Mouse (Mus musculus): ENCODE data around the gene Rab23. TPM values are rescaled to one million over a fixed set of nuclear protein-coding genes. Genes with fewer than 3 reads are reported as not detected.
A peak's percentile ranks its signal among the peaks of the same experiment; 100 is the strongest.

The Rab23 gene
- polyA plus RNA-seq, 1 experiment from 2014 or later = 23.7 TPM

- Histone ChIP-seq H3K4me2 (ENCODE audit: low read length) (no peak overlapping the region), H3K36me3 (ENCODE audit: control insufficient read depth, insufficient read depth, low read length) (peaks cover 69% of the 10 kb centered on the region), H3K27me3 (replicated peaks; ENCODE audit: control insufficient read depth, insufficient read depth, low read length) (no peaks in the 10 kb centered on the region), H3K27ac (ENCODE audit: low read depth, low read length) (no peak overlapping the region), H3K4me3 (ENCODE audit: low read depth, low read length) (no peak overlapping the region), H3K9ac (ENCODE audit: low read length) (no peak overlapping the region), H3K4me1 (ENCODE audit: control insufficient read depth, insufficient read depth, low read length) (no peaks in the 10 kb centered on the region), H3K9me3 (replicated peaks; ENCODE audit: control insufficient read depth, low read length) (no peaks in the 10 kb centered on the region)
- 83% methylated on average over 1 of the region's 1 CpGs for WGBS
- no peak for ATAC-seq
- DNase-seq (ENCODE audit: low spot score) = no peak
These were observed 48.6 kb downstream of the Rab23 start for GRCm38 (mm10) chr1:33768091-33768787.

DNA sequence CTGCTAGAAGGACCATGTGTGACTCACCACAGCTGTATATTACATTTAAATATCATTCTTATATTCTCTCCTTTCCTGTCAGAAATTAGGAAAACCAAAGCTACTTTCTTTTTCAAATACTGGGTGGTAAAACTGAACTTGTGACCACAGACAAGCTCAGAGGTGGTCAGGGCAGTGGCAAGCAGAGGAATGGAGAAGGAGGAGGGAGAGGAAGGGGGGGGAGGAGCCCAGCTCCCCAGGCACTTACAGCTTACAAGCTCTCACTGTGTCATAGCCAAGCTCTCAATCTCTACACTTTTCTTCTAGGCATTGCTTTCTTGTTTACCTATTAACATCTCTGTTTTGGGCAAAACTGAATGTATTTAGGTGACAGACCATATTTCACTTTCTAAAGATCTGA, 49.1 kb downstream of the Rab23 start:
- no peak for DNase-seq (ENCODE audit: low spot score)
- Histone ChIP-seq H3K4me3 (ENCODE audit: low read depth, low read length) (no peak overlapping the region), H3K4me1 (ENCODE audit: control insufficient read depth, insufficient read depth, low read length) (no peaks in the 10 kb centered on the region), H3K27me3 (replicated peaks; ENCODE audit: control insufficient read depth, insufficient read depth, low read length) (no peaks in the 10 kb centered on the region), H3K4me2 (ENCODE audit: low read length) (no peak overlapping the region), H3K9ac (ENCODE audit: low read length) (no peak overlapping the region), H3K36me3 (ENCODE audit: control insufficient read depth, insufficient read depth, low read length) (peaks cover 69% of the 10 kb centered on the region), H3K9me3 (replicated peaks; ENCODE audit: control insufficient read depth, low read length) (no peaks in the 10 kb centered on the region), H3K27ac (ENCODE audit: low read depth, low read length) (no peak overlapping the region)
- ATAC-seq = no peak

DNA sequence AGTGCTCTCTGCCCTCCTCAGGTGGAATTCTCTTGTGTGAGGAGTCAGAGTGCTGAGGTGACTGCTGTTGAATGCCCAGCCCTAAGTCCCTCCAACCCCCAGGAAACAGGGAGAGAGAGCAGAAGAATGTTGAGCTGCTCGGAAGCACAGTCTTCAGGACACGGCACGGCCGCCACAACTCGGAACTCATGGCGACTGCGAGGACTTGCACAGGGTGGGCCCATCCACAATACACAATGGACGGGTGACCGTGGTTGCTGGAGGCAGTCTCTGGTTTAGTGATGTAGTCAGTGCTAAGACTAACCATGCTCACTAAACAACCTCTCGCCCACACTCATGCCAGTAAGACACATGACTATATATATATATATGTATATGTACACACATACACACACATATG, 51.9 kb downstream of the Rab23 start:
- H3K4me1 ChIP-seq (ENCODE audit: control insufficient read depth, insufficient read depth, low read length) = no peaks in the 10 kb centered on the region
- no peak overlapping the region for H3K4me2 ChIP-seq (ENCODE audit: low read length)
- H3K36me3 ChIP-seq (ENCODE audit: control insufficient read depth, insufficient read depth, low read length) = peaks cover 69% of the 10 kb centered on the region
- no peak for ATAC-seq
- no peak for DNase-seq (ENCODE audit: low spot score)
- no peaks in the 10 kb centered on the region for H3K9me3 ChIP-seq (replicated peaks; ENCODE audit: control insufficient read depth, low read length)
- H3K27ac ChIP-seq (ENCODE audit: low read depth, low read length) = no peak overlapping the region
- H3K4me3 ChIP-seq (ENCODE audit: low read depth, low read length) = no peak overlapping the region
- H3K27me3 ChIP-seq (replicated peaks; ENCODE audit: control insufficient read depth, insufficient read depth, low read length) = no peaks in the 10 kb centered on the region
- H3K9ac ChIP-seq (ENCODE audit: low read length) = no peak overlapping the region
- 93% methylated on average over 10 of the region's 10 CpGs for WGBS

GRCm38 (mm10) chr1:33772106-33772505, 52.4 kb downstream of the Rab23 start:
- H3K9ac ChIP-seq (ENCODE audit: low read length) = no peak overlapping the region
- 94% methylated on average over 9 of the region's 9 CpGs for WGBS
- H3K4me3 ChIP-seq (ENCODE audit: low read depth, low read length) = no peak overlapping the region
- H3K27me3 ChIP-seq (replicated peaks; ENCODE audit: control insufficient read depth, insufficient read depth, low read length) = no peaks in the 10 kb centered on the region
- H3K4me2 ChIP-seq (ENCODE audit: low read length) = no peak overlapping the region
- no peak overlapping the region for H3K27ac ChIP-seq (ENCODE audit: low read depth, low read length)
- DNase-seq (ENCODE audit: low spot score) (no peak), ATAC-seq (no peak)
- H3K4me1 ChIP-seq (ENCODE audit: control insufficient read depth, insufficient read depth, low read length) = no peaks in the 10 kb centered on the region
- peaks cover 69% of the 10 kb centered on the region for H3K36me3 ChIP-seq (ENCODE audit: control insufficient read depth, insufficient read depth, low read length)
- no peaks in the 10 kb centered on the region for H3K9me3 ChIP-seq (replicated peaks; ENCODE audit: control insufficient read depth, low read length)

DNA sequence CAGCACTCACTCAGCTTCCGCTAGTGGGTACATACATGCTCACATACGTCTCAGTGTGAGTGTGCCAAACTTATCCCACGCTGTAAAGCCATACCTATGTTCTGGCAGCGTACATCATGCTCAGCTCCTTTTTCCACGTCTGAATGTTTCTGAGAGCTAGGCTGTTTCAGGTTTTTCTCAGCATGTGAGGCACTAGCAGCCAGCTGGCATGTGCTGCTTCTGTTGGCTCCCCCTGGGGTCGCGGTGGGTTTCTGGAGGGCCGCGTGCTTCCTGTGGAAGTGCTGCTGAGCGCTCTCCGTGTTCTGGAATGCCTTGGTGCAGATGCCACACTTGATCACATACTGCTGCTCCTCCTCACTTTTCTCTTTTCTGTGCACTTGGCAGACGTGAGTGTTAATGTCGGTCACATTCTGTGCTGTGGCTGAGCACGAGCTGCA, 56.5 kb downstream of the Rab23 start:
- Histone ChIP-seq H3K36me3 (ENCODE audit: control insufficient read depth, insufficient read depth, low read length) (peaks cover 50% of the 10 kb centered on the region), H3K4me2 (ENCODE audit: low read length) (no peak overlapping the region), H3K27me3 (replicated peaks; ENCODE audit: control insufficient read depth, insufficient read depth, low read length) (no peaks in the 10 kb centered on the region), H3K4me1 (ENCODE audit: control insufficient read depth, insufficient read depth, low read length) (no peaks in the 10 kb centered on the region), H3K27ac (ENCODE audit: low read depth, low read length) (no peak overlapping the region), H3K9ac (ENCODE audit: low read length) (no peak overlapping the region), H3K4me3 (ENCODE audit: low read depth, low read length) (no peak overlapping the region), H3K9me3 (replicated peaks; ENCODE audit: control insufficient read depth, low read length) (no peaks in the 10 kb centered on the region)
- ATAC-seq (no peak), DNase-seq (ENCODE audit: low spot score) (peak; percentile 9)
- 87% methylated on average over 14 of the region's 14 CpGs for WGBS

GRCm38 (mm10) chr1:33784561-33784960, 64.9 kb downstream of the Rab23 start:
- no peak overlapping the region for H3K9ac ChIP-seq (ENCODE audit: low read length)

DNA sequence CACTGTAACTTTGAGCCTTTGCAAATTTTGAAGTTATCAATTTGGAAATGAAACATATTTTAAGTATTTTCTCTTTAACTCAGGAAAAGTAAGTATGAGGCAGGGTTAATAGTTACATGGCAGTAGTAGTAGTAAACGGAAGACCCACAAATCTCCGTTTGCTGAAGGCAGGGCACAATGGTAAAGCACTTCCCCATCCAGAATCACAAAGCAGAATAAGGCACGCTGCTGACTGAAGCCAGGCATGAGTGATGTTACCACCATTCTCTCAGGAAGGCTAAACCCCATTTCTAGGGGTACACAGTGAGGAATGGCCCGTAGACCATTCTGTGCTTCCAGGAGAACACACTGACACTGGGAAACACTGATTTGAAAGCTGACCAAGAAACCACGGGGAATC, 68.4 kb downstream of the Rab23 start:
- Histone ChIP-seq H3K27me3 (replicated peaks; ENCODE audit: control insufficient read depth, insufficient read depth, low read length) (no peaks in the 10 kb centered on the region), H3K9ac (ENCODE audit: low read length) (no peak overlapping the region), H3K4me3 (ENCODE audit: low read depth, low read length) (no peak overlapping the region), H3K4me2 (ENCODE audit: low read length) (no peak overlapping the region), H3K36me3 (ENCODE audit: control insufficient read depth, insufficient read depth, low read length) (peaks cover 12% of the 10 kb centered on the region; the same call in 1 of the 2 replicates), H3K9me3 (replicated peaks; ENCODE audit: control insufficient read depth, low read length) (no peaks in the 10 kb centered on the region), H3K27ac (ENCODE audit: low read depth, low read length) (no peak overlapping the region), H3K4me1 (ENCODE audit: control insufficient read depth, insufficient read depth, low read length) (no peaks in the 10 kb centered on the region)
- DNase-seq (ENCODE audit: low spot score) (no peak), ATAC-seq (no peak)
- 84% methylated on average over 5 of the region's 5 CpGs for WGBS

More at GRCm38 (mm10) chr1:33784561-33784960, 64.9 kb downstream of the Rab23 start:
- no peaks in the 10 kb centered on the region for H3K9me3 ChIP-seq (replicated peaks; ENCODE audit: control insufficient read depth, low read length)
- ATAC-seq (no peak), DNase-seq (ENCODE audit: low spot score) (no peak)
- H3K4me2 ChIP-seq (ENCODE audit: low read length) = no peak overlapping the region
- H3K27ac ChIP-seq (ENCODE audit: low read depth, low read length) = no peak overlapping the region
- H3K4me3 ChIP-seq (ENCODE audit: low read depth, low read length) = no peak overlapping the region
- peaks cover 10% of the 10 kb centered on the region; the same call in 1 of the 2 replicates for H3K36me3 ChIP-seq (ENCODE audit: control insufficient read depth, insufficient read depth, low read length)
- 94% methylated on average over 5 of the region's 5 CpGs for WGBS
- H3K4me1 ChIP-seq (ENCODE audit: control insufficient read depth, insufficient read depth, low read length) = no peaks in the 10 kb centered on the region
- H3K27me3 ChIP-seq (replicated peaks; ENCODE audit: control insufficient read depth, insufficient read depth, low read length) = no peaks in the 10 kb centered on the region

DNA sequence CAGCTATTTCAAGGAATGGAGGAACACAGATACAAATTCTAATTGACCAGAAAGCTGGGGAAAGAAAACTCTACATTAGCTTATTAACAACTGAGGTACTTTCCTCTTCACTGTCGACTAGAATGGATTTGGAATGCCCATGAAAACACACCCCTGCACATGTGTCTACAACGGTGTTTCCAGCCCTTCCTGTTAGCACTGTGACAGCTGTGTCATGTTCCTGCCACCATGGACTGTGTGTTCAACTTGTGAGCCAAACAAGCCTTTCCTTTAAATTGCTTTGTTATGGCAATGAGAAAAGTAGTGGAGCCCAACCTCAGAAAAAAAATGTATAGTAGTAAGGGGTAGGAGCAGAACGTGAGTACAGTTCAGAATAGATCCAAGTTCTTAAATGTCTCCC, 68.8 kb downstream of the Rab23 start:
- no peak overlapping the region for H3K27ac ChIP-seq (ENCODE audit: low read depth, low read length)
- no peak for DNase-seq (ENCODE audit: low spot score)

More for the DNA sequence above, 68.8 kb downstream of the Rab23 start:
- Histone ChIP-seq H3K27me3 (replicated peaks; ENCODE audit: control insufficient read depth, insufficient read depth, low read length) (no peaks in the 10 kb centered on the region), H3K4me2 (ENCODE audit: low read length) (no peak overlapping the region), H3K4me1 (ENCODE audit: control insufficient read depth, insufficient read depth, low read length) (no peaks in the 10 kb centered on the region), H3K4me3 (ENCODE audit: low read depth, low read length) (no peak overlapping the region), H3K36me3 (ENCODE audit: control insufficient read depth, insufficient read depth, low read length) (peaks cover 10% of the 10 kb centered on the region; the same call in 1 of the 2 replicates), H3K9me3 (replicated peaks; ENCODE audit: control insufficient read depth, low read length) (no peaks in the 10 kb centered on the region), H3K9ac (ENCODE audit: low read length) (no peak overlapping the region)
- ATAC-seq = no peak
- WGBS = 67% methylated on average over 3 of the region's 3 CpGs

Measured in forebrain, embryonic 14.5 days (tissue).